Mouse (Mus musculus): Measurements from ENCODE around the gene Vmn2r32. TPM values are rescaled to one million over a fixed set of nuclear protein-coding genes. Genes with fewer than 3 reads are reported as not detected.
"Not testable (repeated sequence)": the region's sequence is repeated elsewhere in the genome, so short reads cannot be mapped to it uniquely, and the experiment has no call there.

Vmn2r32 gene
- polyA plus RNA-seq (2012), result not detected in 2 replicates

GRCm38 (mm10) chr7:7479918-7480317 is at the start of gene Vmn2r32:
Gene Vmn2r32, minus strand, starts transcription at chr7:7480018.
- not testable (repeated sequence) for TF ChIP-seq GATA1 (IDR thresholded peaks at IDR 0.05; ENCODE audit: low read length)

Other genes with a start within 250 kb of the Vmn2r32 start
- gene Vmn2r29, start 232.7 kb downstream of the Vmn2r32 start, polyA plus RNA-seq (2012), result not detected in 2 replicates
- 0.17 and 0.21 TPM in 2 replicates for gene Gm45844, start 201.7 kb downstream of the Vmn2r32 start, polyA plus RNA-seq (2012)
- 5.0 and 6.1 TPM in 2 replicates for gene Clcn4, start 179.2 kb downstream of the Vmn2r32 start, polyA plus RNA-seq (2012)
- not detected in 2 replicates for gene Vmn2r30, start 142.4 kb downstream of the Vmn2r32 start, polyA plus RNA-seq (2012)
- gene Gm45783, start 105.4 kb downstream of the Vmn2r32 start, polyA plus RNA-seq (2012), result 0.33 and 0.61 TPM in 2 replicates
- not detected in 2 replicates for gene Vmn2r31, start 80.3 kb downstream of the Vmn2r32 start, polyA plus RNA-seq (2012)
- gene Vmn2r33, start 86.8 kb upstream of the Vmn2r32 start, polyA plus RNA-seq (2012), result not detected in 2 replicates
- gene Vmn2r34, start 209.5 kb upstream of the Vmn2r32 start, polyA plus RNA-seq (2012), result not detected in 2 replicates